Mouse (Mus musculus): ENCODE data around the gene Ror2. TPM values are rescaled to one million over a fixed set of nuclear protein-coding genes. Genes with fewer than 3 reads are reported as not detected.

Ror2 gene
- total RNA-seq, 2 experiments from 2014 or later: 3.5 to 4.8 TPM

- DNase-seq (ENCODE audit: low spot score in 2 of 2): no peak
These were observed 89.2 kb downstream of the Ror2 start for GRCm38 (mm10) chr13:53196690-53197089.

GRCm38 (mm10) chr13:53195951-53196677, 89.8 kb downstream of the Ror2 start:
- no peak for DNase-seq (ENCODE audit: low spot score in 2 of 2)

- DNase-seq (ENCODE audit: low spot score in 2 of 2): no peak
These were observed 91.6 kb downstream of the Ror2 start for GRCm38 (mm10) chr13:53194306-53194705.

GRCm38 (mm10) chr13:53193713-53194112, 92.2 kb downstream of the Ror2 start:
- no peak for DNase-seq (ENCODE audit: low spot score in 2 of 2)

GRCm38 (mm10) chr13:53192286-53192685, 93.6 kb downstream of the Ror2 start:
- no peak for DNase-seq (ENCODE audit: low spot score in 2 of 2)

- DNase-seq (ENCODE audit: low spot score in 2 of 2): no peak
These were observed 94.3 kb downstream of the Ror2 start for GRCm38 (mm10) chr13:53191657-53192056.

GRCm38 (mm10) chr13:53188935-53189334, 97.0 kb downstream of the Ror2 start:
- no peak for DNase-seq (ENCODE audit: low spot score in 2 of 2)

GRCm38 (mm10) chr13:53184858-53185257, 101.1 kb downstream of the Ror2 start:
- DNase-seq (ENCODE audit: low spot score in 2 of 2): no peak

GRCm38 (mm10) chr13:53184149-53184548, 101.8 kb downstream of the Ror2 start:
- no peak for DNase-seq (ENCODE audit: low spot score in 2 of 2)

- no peak for DNase-seq (ENCODE audit: low spot score in 2 of 2)
These were observed 102.8 kb downstream of the Ror2 start for GRCm38 (mm10) chr13:53183161-53183577.

GRCm38 (mm10) chr13:53178594-53178993, 107.3 kb downstream of the Ror2 start:
- no peak for DNase-seq (ENCODE audit: low spot score in 2 of 2)

- DNase-seq (ENCODE audit: low spot score in 2 of 2): no peak
These were observed 107.8 kb downstream of the Ror2 start for GRCm38 (mm10) chr13:53178171-53178570.

GRCm38 (mm10) chr13:53177424-53177718, 108.6 kb downstream of the Ror2 start:
- no peak for DNase-seq (ENCODE audit: low spot score in 2 of 2)

GRCm38 (mm10) chr13:53176695-53177423, 109.1 kb downstream of the Ror2 start:
- DNase-seq (ENCODE audit: low spot score in 2 of 2): no peak

- DNase-seq (ENCODE audit: low spot score in 2 of 2): no peak
These were observed 110.9 kb downstream of the Ror2 start for GRCm38 (mm10) chr13:53175041-53175440.

GRCm38 (mm10) chr13:53163671-53164070, 122.3 kb downstream of the Ror2 start:
- DNase-seq (ENCODE audit: low spot score in 2 of 2): no peak

GRCm38 (mm10) chr13:53163060-53163459, 122.9 kb downstream of the Ror2 start:
- DNase-seq (ENCODE audit: low spot score in 2 of 2): no peak

GRCm38 (mm10) chr13:53159501-53159900, 126.4 kb downstream of the Ror2 start:
- no peak for DNase-seq (ENCODE audit: low spot score in 2 of 2)

- DNase-seq (ENCODE audit: low spot score in 2 of 2): no peak
These were observed 127.4 kb downstream of the Ror2 start for GRCm38 (mm10) chr13:53158405-53159005.

GRCm38 (mm10) chr13:53156911-53157310, 129.0 kb downstream of the Ror2 start:
- DNase-seq (ENCODE audit: low spot score in 2 of 2): no peak

GRCm38 (mm10) chr13:53156282-53156681, 129.6 kb downstream of the Ror2 start:
- no peak for DNase-seq (ENCODE audit: low spot score in 2 of 2)

- DNase-seq (ENCODE audit: low spot score in 2 of 2): no peak
These were observed 140.4 kb downstream of the Ror2 start for GRCm38 (mm10) chr13:53145511-53145910.
